In genomic region chr8:120384745-120385144, GRCm38 (mm10) we compare ENCODE assay signal across 18 mouse cellular contexts.
DNase-seq lines count a peak whose midpoint lies in the region; ATAC-seq and TF ChIP-seq lines count a peak whose summit lies in the region.
"Had no signal": no experiment of that assay in that cellular context is flagged by ENCODE, and none has a peak within 500 bp of the region (broad histone marks: within the 10 kb centered on the region; RNA-seq: fewer than 3 reads in every experiment).

No protein-coding gene starts in this region.

- peak; percentile 25 for TF ChIP-seq RAD21 in MEL (IDR thresholded peaks at IDR 0.05; ENCODE audit: low read depth, low read length)

- H3K4me2 ChIP-seq in stomach, postnatal 0 days (replicated peaks; ENCODE audit: low read depth): no peak overlapping the region
- H3K4me2 ChIP-seq: embryonic facial prominence, embryonic 15.5 days; heart, embryonic 15.5 days; limb, embryonic 13.5 days; midbrain, embryonic 15.5 days; neural tube, embryonic 12.5 days had no signal

- no peak overlapping the region for H3K4me3 ChIP-seq in kidney, adult 2 months (ENCODE audit: insufficient read depth, low read depth, low read length)
- no peak overlapping the region for H3K4me3 ChIP-seq in spleen, adult 2 months (ENCODE audit: extremely low read depth, insufficient read depth, insufficient read length)
- no peak overlapping the region for H3K4me3 ChIP-seq in MEL (ENCODE audit: control insufficient read depth in 1 of 2, insufficient read depth in 1 of 2, low read depth in 2 of 2, low read length in 2 of 2)
- H3K4me3 ChIP-seq in stomach, postnatal 0 days (ENCODE audit: low read depth, low read length): no peak overlapping the region
- H3K4me3 ChIP-seq: embryonic facial prominence, embryonic 15.5 days; heart, embryonic 15.5 days; limb, embryonic 13.5 days; midbrain, embryonic 15.5 days; neural tube, embryonic 12.5 days had no signal

- no peak for TF ChIP-seq POLR2A in kidney, adult 2 months (IDR thresholded peaks at IDR 0.05; ENCODE audit: low read depth, low read length)
- no peak for TF ChIP-seq POLR2A in spleen, adult 2 months (IDR thresholded peaks at IDR 0.05; ENCODE audit: low read depth, low read length)
- TF ChIP-seq POLR2A in MEL (IDR thresholded peaks at IDR 0.05; ENCODE audit: control insufficient read depth in 1 of 2, insufficient read depth in 1 of 2, low read depth in 1 of 2, low read length in 2 of 2, poor library complexity in 1 of 2): no peak

- no peaks in the 10 kb centered on the region for H3K36me3 ChIP-seq in kidney, adult 2 months (ENCODE audit: control insufficient read depth, insufficient read depth, low read length)
- no peaks in the 10 kb centered on the region for H3K36me3 ChIP-seq in spleen, adult 2 months (ENCODE audit: control insufficient read depth, insufficient read depth, low read length)
- peaks cover 0 to 13% of the 10 kb centered on the region in 2 experiments; a peak in 2 of 4 replicates for H3K36me3 ChIP-seq in MEL (ENCODE audit: control insufficient read depth in 1 of 2, insufficient read depth in 2 of 2, low read length in 2 of 2)
- no peaks in the 10 kb centered on the region for H3K36me3 ChIP-seq in stomach, postnatal 0 days (ENCODE audit: control insufficient read depth, insufficient read depth, low read length)
- H3K36me3 ChIP-seq: embryonic facial prominence, embryonic 15.5 days; heart, embryonic 15.5 days; midbrain, embryonic 15.5 days; neural tube, embryonic 12.5 days had no signal

- H3K27ac ChIP-seq in kidney, adult 2 months (ENCODE audit: insufficient read depth, low read depth, low read length): no peak overlapping the region
- H3K27ac ChIP-seq in spleen, adult 2 months (ENCODE audit: insufficient read depth, low read length): no peak overlapping the region
- no peak overlapping the region for H3K27ac ChIP-seq in MEL (ENCODE audit: control insufficient read depth, low read depth, low read length)
- no peak overlapping the region for H3K27ac ChIP-seq in stomach, postnatal 0 days (replicated peaks)
- H3K27ac ChIP-seq: embryonic facial prominence, embryonic 15.5 days; limb, embryonic 13.5 days; macrophage; neural tube, embryonic 12.5 days had no signal

- H3K9me3 ChIP-seq in MEL (replicated peaks; ENCODE audit: insufficient read depth, low read length): no peaks in the 10 kb centered on the region
- H3K9me3 ChIP-seq in stomach, postnatal 0 days (ENCODE audit: control insufficient read depth, low read length): no peaks in the 10 kb centered on the region
- H3K9me3 ChIP-seq: embryonic facial prominence, embryonic 15.5 days; heart, embryonic 15.5 days; limb, embryonic 13.5 days; midbrain, embryonic 15.5 days; neural tube, embryonic 12.5 days had no signal

- H3K27me3 ChIP-seq in kidney, adult 2 months (replicated peaks; ENCODE audit: control insufficient read depth, insufficient read depth, low read length): no peaks in the 10 kb centered on the region
- no peaks in the 10 kb centered on the region for H3K27me3 ChIP-seq in spleen, adult 2 months (ENCODE audit: control insufficient read depth, insufficient read depth, low read length)
- H3K27me3 ChIP-seq in MEL (ENCODE audit: control insufficient read depth in 1 of 2, insufficient read depth in 2 of 2, low read length in 2 of 2): no peaks in the 10 kb centered on the region
- no peaks in the 10 kb centered on the region for H3K27me3 ChIP-seq in stomach, postnatal 0 days (ENCODE audit: control insufficient read depth, insufficient read depth, low read length)
- H3K27me3 ChIP-seq: embryonic facial prominence, embryonic 15.5 days; heart, embryonic 15.5 days; midbrain, embryonic 15.5 days; neural tube, embryonic 12.5 days had no signal

- H3K4me1 ChIP-seq in kidney, adult 2 months (ENCODE audit: control insufficient read depth, insufficient read depth, low read length): peaks cover 6% of the 10 kb centered on the region; the same call in 1 of the 2 replicates
- H3K4me1 ChIP-seq in spleen, adult 2 months (ENCODE audit: control insufficient read depth, insufficient read depth, insufficient read length): no peaks in the 10 kb centered on the region
- H3K4me1 ChIP-seq in MEL (ENCODE audit: control insufficient read depth in 1 of 2, insufficient read depth in 2 of 2, low read length in 2 of 2): peaks cover 12 to 21% of the 10 kb centered on the region in 2 experiments
- peaks cover 7% of the 10 kb centered on the region for H3K4me1 ChIP-seq in stomach, postnatal 0 days (replicated peaks; ENCODE audit: control insufficient read depth, insufficient read depth)

- H3K9ac ChIP-seq in MEL (ENCODE audit: control insufficient read depth, low read depth, low read length, poor library complexity, severe bottlenecking): no peak overlapping the region
- H3K9ac ChIP-seq in stomach, postnatal 0 days (ENCODE audit: low read length): no peak overlapping the region
- H3K9ac ChIP-seq: embryonic facial prominence, embryonic 15.5 days; limb, embryonic 13.5 days; midbrain, embryonic 15.5 days; neural tube, embryonic 12.5 days had no signal

- no peak for DNase-seq in kidney, adult 2 months
- DNase-seq in kidney, postnatal 4 days: no peak
- no peak for DNase-seq in spleen, adult 2 months (ENCODE audit: low read depth in 1 of 2, low spot score in 2 of 2)
- no peak for DNase-seq in spleen, adult 18-20 months
- DNase-seq in MEL (ENCODE audit: low read depth, low spot score): no peak
- no peak for DNase-seq in stomach, postnatal 0 days (ENCODE audit: low spot score)
- no peak for DNase-seq in spleen, postnatal 4 days (ENCODE audit: low spot score in 2 of 2)
- DNase-seq: adrenal gland, adult 2 months; gastrocnemius, postnatal 36 days; kidney, postnatal 25 days; retina, postnatal 1 day had no signal

- no peak for ATAC-seq in stomach, postnatal 0 days (ENCODE audit: low FRiP score, low TSS enrichment)
- ATAC-seq: forebrain, embryonic 16.5 days; midbrain, embryonic 15.5 days had no signal

- TF ChIP-seq CTCF in kidney, adult 2 months (conservative IDR thresholded peaks at IDR 0.05; ENCODE audit: insufficient read depth, insufficient read length, low read depth, low read length): peak; percentile 35
- TF ChIP-seq CTCF in spleen, adult 2 months (IDR thresholded peaks at IDR 0.05; ENCODE audit: extremely low read depth, insufficient read depth, insufficient read length, insufficient replicate concordance): 0 out of 2 replicates have a peak, but pooled peaks have one; percentile 4
- TF ChIP-seq CTCF in MEL (IDR thresholded peaks at IDR 0.05 in 2 of 3, conservative IDR thresholded peaks at IDR 0.05 in 1 of 3; ENCODE audit: control insufficient read depth in 1 of 3, insufficient read depth in 1 of 3, low read depth in 2 of 3, low read length in 3 of 3, poor library complexity in 1 of 3, severe bottlenecking in 1 of 3): peak; percentile 50 to 73 (median 50)
- peak; percentile 58 for TF ChIP-seq CTCF in stomach, postnatal 0 days (IDR thresholded peaks at IDR 0.05; ENCODE audit: low read depth)

- TF ChIP-seq EP300 in MEL (IDR thresholded peaks at IDR 0.05; ENCODE audit: low read depth in 1 of 2, low read length in 2 of 2): no peak
- TF ChIP-seq EP300 in stomach, postnatal 0 days (optimal IDR thresholded peaks at IDR 0.05): no peak

- no peaks in the 10 kb centered on the region; the same call in 1 of the 2 replicates for H3K79me2 ChIP-seq in MEL (ENCODE audit: control insufficient read depth, insufficient read depth, low read length, poor library complexity)

TF ChIP-seq in MEL, 35 proteins besides CTCF, POLR2A, EP300 and RAD21:
- TF ChIP-seq CHD1 (IDR thresholded peaks at IDR 0.05; ENCODE audit: low read depth, low read length) (no peak), MXI1 (IDR thresholded peaks at IDR 0.05; ENCODE audit: low read depth, low read length) (no peak), USF1 (IDR thresholded peaks at IDR 0.05; ENCODE audit: low read depth, low read length) (no peak), TAL1 (IDR thresholded peaks at IDR 0.05; ENCODE audit: low read length) (no peak), SMC3 (IDR thresholded peaks at IDR 0.05; ENCODE audit: low read depth, low read length) (peak; percentile 20; the same call in 1 of the 2 replicates), GABPA (IDR thresholded peaks at IDR 0.05; ENCODE audit: low read depth, low read length) (no peak), MAX (IDR thresholded peaks at IDR 0.05; ENCODE audit: low read length) (no peak), RCOR1 (IDR thresholded peaks at IDR 0.05; ENCODE audit: low read depth, low read length) (no peak), KAT2A (conservative IDR thresholded peaks at IDR 0.05; ENCODE audit: low read depth, low read length) (no peak), ZC3H11A (IDR thresholded peaks at IDR 0.05; ENCODE audit: low read depth, low read length) (peak; percentile 17; the same call in 1 of the 2 replicates)

Comparison
In these comparisons a context has a peak if more than half of its experiments do, and no peak if none do; other contexts are left out.
1. CTCF ChIP-seq: peak in every context shown above with its lines; median percentile 58 in stomach, postnatal 0 days; 50 in MEL; 35 in kidney, adult 2 months; 4 in spleen, adult 2 months.